Mouse (Mus musculus) CD4-positive, CD25-positive, alpha-beta regulatory T cell, adult 2 months (primary cell): Measurements from ENCODE around the gene Klhl26.

Source experiments
- DNase-seq: peaks from one replicate; pipeline ENCODE4 v3.0.0-alpha.2; 2012; ENCODE audit warnings: low read depth, low spot score

The Klhl26 gene

DNA sequence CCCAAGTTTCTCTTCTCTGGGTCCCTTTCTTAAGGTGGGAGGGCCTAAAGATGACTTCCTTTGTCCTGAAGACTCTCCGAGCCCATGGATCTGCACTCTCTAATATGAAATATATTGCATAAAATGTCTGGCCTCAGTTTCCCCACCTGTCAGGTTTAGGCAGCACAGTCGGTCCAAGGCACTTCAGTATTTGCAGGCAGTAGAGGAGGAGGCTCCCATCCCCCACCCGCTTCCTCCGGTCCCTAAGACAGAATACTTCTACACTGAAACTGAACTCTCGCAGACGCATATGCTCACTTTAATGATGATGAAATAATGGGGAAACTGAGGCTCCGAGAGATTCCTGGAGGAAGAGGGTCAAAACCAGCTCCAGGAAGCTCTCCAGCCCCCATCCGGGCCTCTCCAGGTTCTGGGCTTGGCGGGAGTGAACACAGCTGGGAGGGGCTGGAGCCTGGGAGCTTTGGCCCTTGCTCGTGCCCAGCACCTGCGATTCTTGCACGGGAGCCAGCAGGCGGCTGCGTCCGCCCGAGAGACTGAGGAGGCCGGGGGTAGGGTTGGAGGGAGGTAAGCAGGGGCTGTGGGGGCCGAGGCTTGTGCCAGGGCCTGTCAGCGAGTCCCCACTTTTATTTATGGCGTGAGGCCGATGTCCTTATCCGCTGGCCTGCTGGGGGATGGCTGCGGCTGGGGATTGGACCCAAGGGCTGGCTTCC, 25.2 kb upstream of the Klhl26 start:
- no peak for DNase-seq

GRCm38 (mm10) chr8:70500386-70501301, 23.9 kb upstream of the Klhl26 start:
- peak; percentile 75 for DNase-seq

DNA sequence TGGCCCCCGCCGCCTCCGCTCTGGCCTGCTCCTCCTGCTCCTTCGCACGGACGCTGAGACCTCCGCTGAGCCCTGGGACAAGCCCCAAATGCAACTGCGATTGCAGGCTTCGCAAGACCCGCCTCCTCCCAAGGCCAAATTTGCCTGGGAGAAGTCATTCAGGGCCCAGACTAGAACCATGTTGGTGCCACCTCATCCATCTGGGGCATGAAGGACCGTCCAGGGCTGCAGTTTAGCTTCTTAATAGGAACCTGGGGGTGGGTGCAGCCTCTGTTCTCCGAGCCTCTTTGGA, 18.9 kb upstream of the Klhl26 start:
- DNase-seq: no peak

GRCm38 (mm10) chr8:70495001-70495770, 18.4 kb upstream of the Klhl26 start:
- no peak for DNase-seq

- peak; percentile 35 for DNase-seq
Observed at GRCm38 (mm10) chr8:70494416-70494945, 17.7 kb upstream of the Klhl26 start.

- no peak for DNase-seq
Observed at GRCm38 (mm10) chr8:70493692-70494415, 17.1 kb upstream of the Klhl26 start.

DNA sequence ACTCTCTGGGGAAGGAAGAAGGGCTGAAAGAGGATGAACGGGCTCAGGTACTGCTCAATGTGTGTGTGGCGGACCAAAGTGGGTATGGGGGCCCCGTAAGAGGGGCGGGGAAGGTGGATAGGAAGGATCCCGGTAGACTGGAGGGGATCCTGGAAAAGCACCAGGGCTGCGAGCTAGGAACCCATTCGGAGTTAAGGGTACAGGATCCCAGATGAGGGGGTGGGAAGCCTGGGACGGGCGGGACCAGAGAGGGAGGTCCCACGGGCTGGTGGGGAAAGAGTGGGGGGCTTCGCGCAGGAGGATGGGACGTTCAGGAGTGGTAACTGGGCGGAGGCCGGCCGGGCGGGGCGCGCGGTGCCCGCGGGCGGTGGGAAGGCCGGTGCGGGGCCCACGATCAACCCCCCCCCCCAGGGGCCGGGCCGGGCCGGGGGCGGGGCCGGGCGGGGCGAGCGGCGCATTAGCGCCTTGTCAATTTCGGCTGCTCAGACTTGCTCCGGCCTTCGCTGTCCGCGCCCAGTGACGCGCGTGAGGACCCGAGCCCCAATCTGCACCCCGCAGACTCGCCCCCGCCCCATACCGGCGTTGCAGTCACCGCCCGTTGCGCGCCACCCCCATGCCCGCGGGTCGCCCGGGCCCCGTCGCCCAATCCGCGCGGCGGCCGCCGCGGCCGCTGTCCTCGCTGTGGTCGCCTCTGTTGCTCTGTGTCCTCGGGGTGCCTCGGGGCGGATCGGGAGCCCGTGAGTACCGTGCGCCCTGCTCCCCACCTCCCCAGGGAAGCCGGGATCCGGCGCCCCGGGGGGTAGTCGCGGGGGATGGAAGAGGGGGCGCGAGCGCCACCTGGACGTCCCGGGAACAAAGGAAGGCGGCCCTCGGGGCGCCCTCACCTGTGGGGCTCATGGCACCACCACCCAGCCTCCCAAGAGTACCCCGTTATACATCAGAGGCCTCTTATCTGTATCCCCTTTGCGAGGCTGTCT, 16.2 kb upstream of the Klhl26 start, which contains the start of gene Crlf1:
Crlf1 (plus strand) TSS at position 495 of the 977 bp plus-strand sequence.
- DNase-seq: no peak

DNA sequence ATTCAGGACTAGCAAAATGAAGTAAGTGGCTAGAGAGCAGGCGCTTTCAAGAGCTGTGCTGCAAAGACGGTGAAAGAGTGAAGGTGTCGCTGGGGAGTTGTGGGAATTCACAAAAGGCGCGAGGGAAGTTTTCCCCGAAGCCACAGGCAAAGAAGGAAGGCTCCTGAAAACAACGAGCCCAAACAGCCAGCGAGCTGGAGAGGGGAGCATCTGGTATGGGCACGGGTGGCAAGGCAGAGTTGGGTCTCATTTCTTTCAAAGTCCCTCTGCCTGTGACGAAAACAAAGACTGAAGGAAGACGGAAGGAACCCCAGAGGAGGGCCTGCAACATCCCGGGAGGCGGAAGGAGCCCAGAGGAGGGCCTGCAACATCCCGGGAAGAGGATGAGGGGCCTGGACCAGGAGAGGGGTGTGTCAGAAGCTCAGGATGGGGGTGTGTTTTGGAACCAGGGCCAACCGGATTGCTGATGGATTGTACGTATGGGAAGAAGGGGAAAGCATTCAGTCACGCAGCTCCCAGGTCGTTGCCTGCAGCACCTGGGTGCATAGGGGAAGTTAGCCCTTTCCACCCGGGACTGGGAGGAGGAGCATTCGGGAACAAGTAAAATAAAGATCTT, 14.2 kb upstream of the Klhl26 start:
- DNase-seq: no peak

DNA sequence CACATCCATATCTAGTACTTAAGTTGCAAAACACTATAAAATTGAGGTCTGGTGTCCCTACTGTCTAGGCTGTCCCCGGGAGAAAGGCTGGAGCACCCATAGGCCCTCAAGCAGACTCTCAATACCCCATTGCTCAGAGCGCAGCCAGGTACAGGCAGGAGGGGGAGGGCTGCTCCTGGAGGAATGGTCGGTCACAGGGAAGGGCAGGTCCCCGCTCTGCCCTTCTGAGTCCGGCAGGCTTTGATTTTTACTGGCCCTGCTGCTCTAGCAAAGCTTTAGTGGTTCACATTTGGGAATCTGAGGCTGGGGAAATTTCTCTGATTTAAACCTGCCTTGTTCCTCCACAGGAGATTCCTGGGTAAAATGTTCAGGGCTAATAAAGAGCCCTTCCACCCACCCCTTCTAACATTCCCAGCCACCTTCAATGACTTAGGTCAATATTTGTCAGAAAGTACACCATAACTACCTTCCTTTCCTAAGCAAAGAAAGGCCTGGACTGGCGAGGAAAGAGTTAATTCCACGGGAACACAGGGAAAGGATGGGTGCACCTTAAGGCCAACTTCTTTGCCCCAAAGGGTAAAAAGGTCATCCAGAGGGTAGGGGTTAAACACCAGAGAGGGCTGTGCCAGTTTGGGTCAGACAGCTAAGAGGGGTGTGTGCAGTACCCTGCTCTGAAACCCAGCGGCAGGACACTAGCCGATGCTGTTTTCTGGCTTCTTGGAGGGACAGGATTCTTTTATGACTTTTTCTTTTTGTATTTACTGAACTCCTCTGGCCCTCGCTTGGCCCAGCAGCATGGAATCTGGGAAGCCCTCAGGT, 13.5 kb upstream of the Klhl26 start:
- no peak for DNase-seq

DNA sequence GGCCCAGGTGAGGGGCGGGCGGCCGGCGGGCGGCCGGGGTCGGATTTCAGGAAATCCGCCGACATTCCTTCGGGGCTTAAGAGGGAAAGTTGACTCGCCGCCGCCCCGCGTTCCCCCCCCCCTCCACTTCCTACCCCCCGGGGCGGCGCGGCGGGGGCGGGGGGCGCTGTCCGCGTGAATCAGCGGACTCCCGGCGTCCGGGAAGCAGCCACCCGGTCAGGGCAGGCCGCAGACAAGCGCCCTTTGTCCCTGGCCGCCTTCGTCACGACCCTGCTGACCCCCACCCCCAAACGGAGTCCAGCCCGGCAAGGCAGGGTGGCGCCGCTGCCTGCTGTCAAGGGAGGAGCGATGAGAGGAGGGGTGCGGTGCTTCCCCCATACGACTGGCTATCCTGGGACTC, 12.8 kb upstream of the Klhl26 start:
- no peak for DNase-seq

DNA sequence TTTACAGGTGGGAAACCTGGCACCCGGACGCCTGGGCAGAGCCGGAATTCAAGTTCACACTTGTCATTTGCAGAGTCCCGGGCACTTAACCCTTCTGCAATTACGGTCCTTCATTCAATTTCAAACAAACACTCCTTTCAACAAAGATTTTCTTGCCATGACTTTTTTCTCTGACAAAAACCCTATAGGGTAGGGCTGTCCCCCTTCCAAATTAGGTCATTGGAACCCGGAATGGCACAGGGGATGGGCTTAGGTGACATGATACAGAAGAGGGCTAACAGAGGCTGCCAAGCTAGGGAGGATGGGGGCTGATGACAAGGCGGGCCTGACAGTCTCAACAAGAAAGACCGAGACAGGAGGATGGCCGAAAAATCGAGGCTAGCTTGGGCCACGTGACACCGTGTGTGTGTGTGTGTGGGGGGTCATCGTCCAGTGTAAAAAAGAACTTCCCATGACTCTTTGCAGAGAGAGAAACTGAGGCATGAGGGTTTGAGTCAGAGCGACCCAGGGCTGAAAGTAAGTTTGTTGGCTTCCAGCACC, 12.2 kb upstream of the Klhl26 start:
- DNase-seq: peak; percentile 34

- peak; percentile 36 for DNase-seq
Observed at GRCm38 (mm10) chr8:70487993-70488796, 11.4 kb upstream of the Klhl26 start.

GRCm38 (mm10) chr8:70486941-70487520, 10.3 kb upstream of the Klhl26 start, which contains the start of gene Tmem59l:
Tmem59l (minus strand) TSS chr8:70487358.
- DNase-seq: no peak

GRCm38 (mm10) chr8:70486191-70486681, 9.5 kb upstream of the Klhl26 start:
- no peak for DNase-seq

- no peak for DNase-seq
Observed at GRCm38 (mm10) chr8:70482943-70483342, 6.2 kb upstream of the Klhl26 start.

GRCm38 (mm10) chr8:70481908-70482307, 5.1 kb upstream of the Klhl26 start:
- no peak for DNase-seq
